Mouse (Mus musculus): ENCODE results near the gene Gm8206.
"Not testable (repeated sequence)": the region's sequence is repeated elsewhere in the genome, so short reads cannot be mapped to it uniquely, and the experiment has no call there.

- TF ChIP-seq CTCF (IDR thresholded peaks at IDR 0.05; ENCODE audit: low read depth, low read length); POLR2A (IDR thresholded peaks at IDR 0.05; ENCODE audit: borderline replicate concordance, low read depth, low read length): not testable (repeated sequence)
These were observed 32.0 kb upstream of the Gm8206 start, which contains the start of gene Gm3476 for GRCm38 (mm10) chr14:6125707-6126106.

Measured in bone marrow macrophage, adult 2 months (primary cell).